Mouse (Mus musculus) erythroblast, embryonic 14.5 days (primary cell): Measurements from ENCODE around the gene Serpinb9.

Source experiments
- GATA1 ChIP-seq: IDR thresholded peaks from 2 replicates; pipeline ENCODE4 v1.6.1; 2012; ENCODE audit warnings: low read length, inconsistent platforms, mixed read lengths
- TAL1 ChIP-seq: IDR thresholded peaks from 3 replicates; pipeline ENCODE4 v1.6.1; 2012; ENCODE audit warnings: low read length, inconsistent platforms, mixed read lengths

DNA sequence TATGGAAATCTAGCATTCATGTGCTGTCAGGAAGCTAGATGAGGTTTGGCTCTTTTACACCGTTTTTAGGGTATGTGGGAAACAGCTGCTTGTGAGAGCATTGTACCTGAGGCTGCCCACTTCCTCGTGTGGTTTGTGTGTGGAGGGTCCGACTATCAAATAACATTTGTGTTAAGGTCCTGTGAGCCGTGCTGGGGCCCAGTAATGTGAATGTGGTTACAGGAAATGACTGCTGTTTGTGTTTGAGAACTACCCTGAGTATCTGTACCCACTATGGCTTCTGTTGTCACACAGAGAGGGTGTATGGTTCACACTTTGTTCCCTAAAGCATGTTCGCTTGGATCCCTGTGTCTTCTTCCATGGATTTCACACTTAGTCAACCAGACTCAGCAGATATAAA lies 36.9 kb upstream of the Serpinb9 start:
- no peak for TF ChIP-seq TAL1
- no peak for TF ChIP-seq GATA1
